Mouse (Mus musculus) hematopoietic stem cell, adult 5-6 weeks (primary cell): ENCODE results near the gene Fitm1. TPM values are rescaled to one million over a fixed set of nuclear protein-coding genes. Genes with fewer than 3 reads are reported as not detected.

ENCODE experiments used
- ATAC-seq, 2 experiments: fragments of 125-278 bp in 1 of 2; replicated peaks in 1 of 2; 2 replicates each; pipeline ENCODE4 v1.8.0; 2016 to 2017; ENCODE audit warnings: inconsistent platforms in 2 of 2, mild to moderate bottlenecking in 2 of 2, moderate number of reproducible peaks in 2 of 2, low read depth in 1 of 2, moderate TSS enrichment in 1 of 2; ENCODE audit not compliant: low FRiP score in 2 of 2, poor library complexity in 2 of 2, severe bottlenecking in 2 of 2, insufficient read depth in 1 of 2, low TSS enrichment in 1 of 2
- total RNA-seq: library from RNA; stranded (forward); fragments of 172-1452, 232-1000 nt; gene quantifications from 2 replicates; pipeline ENCODE4 v1.2.3, GENCODE M21; 2017

Gene Fitm1
- total RNA-seq, 1 experiment from 2014 or later, result not detected

GRCm38 (mm10) chr14:55613346-55613745, 37.9 kb downstream of the Fitm1 start:
- ATAC-seq, result no peak

- ATAC-seq, result no peak
Measured at GRCm38 (mm10) chr14:55614565-55615178, 39.3 kb downstream of the Fitm1 start.

- ATAC-seq, result no peak
Measured at GRCm38 (mm10) chr14:55615876-55616275, 40.5 kb downstream of the Fitm1 start.

GRCm38 (mm10) chr14:55616844-55617243, 41.4 kb downstream of the Fitm1 start:
- ATAC-seq, result no peak

GRCm38 (mm10) chr14:55617822-55618221, 42.4 kb downstream of the Fitm1 start, which contains the start of gene Rec8:
Rec8 (plus strand) TSS chr14:55618037.
- ATAC-seq, result peak; percentile 85 to 88

GRCm38 (mm10) chr14:55618486-55619195, 43.2 kb downstream of the Fitm1 start:
- ATAC-seq, result peak; percentile 49 to 63

Other genes with a start within 250 kb of the Fitm1 start
- gene Dhrs4, start 96.9 kb upstream of the Fitm1 start, total RNA-seq, result 68.5 and 99.2 TPM in 2 replicates
- gene Carmil3, start 85.0 kb upstream of the Fitm1 start, total RNA-seq, result 2.3 and 2.7 TPM in 2 replicates
- gene Cpne6, start 65.2 kb upstream of the Fitm1 start, total RNA-seq, result not detected in 2 replicates
- not detected in 2 replicates for gene Nrl, start 50.6 kb upstream of the Fitm1 start, total RNA-seq
- gene Pck2, start 35.4 kb upstream of the Fitm1 start, total RNA-seq, result 50.8 and 58.0 TPM in 2 replicates
- 47.6 and 53.3 TPM in 2 replicates for gene Dcaf11, start 15.6 kb upstream of the Fitm1 start, total RNA-seq
- 3.4 TPM in 1 of 2 replicates, not detected in the other for gene A730061H03Rik, start 15.2 kb upstream of the Fitm1 start, total RNA-seq
- 367 and 390 TPM in 2 replicates for gene Psme1, start 2.5 kb downstream of the Fitm1 start, total RNA-seq
- 8.5 and 8.9 TPM in 2 replicates for gene Emc9, start 9.7 kb downstream of the Fitm1 start, total RNA-seq
- gene Psme2, start 15.5 kb downstream of the Fitm1 start, total RNA-seq, result 189 and 244 TPM in 2 replicates
- gene Rnf31, start 16.1 kb downstream of the Fitm1 start, total RNA-seq, result 11.5 and 19.8 TPM in 2 replicates
- gene Irf9, start 28.0 kb downstream of the Fitm1 start, total RNA-seq, result 61.3 and 91.7 TPM in 2 replicates
- 15.4 and 17.9 TPM in 2 replicates for gene Rec8, start 42.4 kb downstream of the Fitm1 start, total RNA-seq
- 14.3 and 35.2 TPM in 2 replicates for gene Ipo4, start 60.3 kb downstream of the Fitm1 start, total RNA-seq
- 1.8 and 8.2 TPM in 2 replicates for gene Gm49378, start 62.3 kb downstream of the Fitm1 start, total RNA-seq
- 48.5 and 55.1 TPM in 2 replicates for gene Tm9sf1, start 68.2 kb downstream of the Fitm1 start, total RNA-seq
- gene Tssk4, start 74.6 kb downstream of the Fitm1 start, total RNA-seq, result 0.40 and 0.94 TPM in 2 replicates
- 29.1 and 31.1 TPM in 2 replicates for gene Mdp1, start 84.9 kb downstream of the Fitm1 start, total RNA-seq
- gene Gmpr2, start 96.3 kb downstream of the Fitm1 start, total RNA-seq, result 30.7 and 38.3 TPM in 2 replicates
- 209 and 317 TPM in 2 replicates for gene Nedd8, start 96.5 kb downstream of the Fitm1 start, total RNA-seq
- gene Tinf2, start 106.2 kb downstream of the Fitm1 start, total RNA-seq, result 27.3 and 34.1 TPM in 2 replicates
- 1.3 and 5.8 TPM in 2 replicates for gene Tgm1, start 138.3 kb downstream of the Fitm1 start, total RNA-seq
- gene Rabggta, start 146.6 kb downstream of the Fitm1 start, total RNA-seq, result 17.2 and 17.9 TPM in 2 replicates
- 25.3 TPM in 2 replicates for gene Dhrs1, start 170.1 kb downstream of the Fitm1 start, total RNA-seq
- gene Nop9, start 170.1 kb downstream of the Fitm1 start, total RNA-seq, result 16.6 and 20.9 TPM in 2 replicates
- gene Cideb, start 182.8 kb downstream of the Fitm1 start, total RNA-seq, result not detected in 2 replicates
- gene Ltb4r2, start 185.8 kb downstream of the Fitm1 start, total RNA-seq, result 0.60 and 0.63 TPM in 2 replicates
- 4.0 and 11.2 TPM in 2 replicates for gene Ltb4r1, start 190.3 kb downstream of the Fitm1 start, total RNA-seq
- gene Adcy4, start 208.5 kb downstream of the Fitm1 start, total RNA-seq, result 1.0 and 2.2 TPM in 2 replicates
- gene Ripk3, start 213.2 kb downstream of the Fitm1 start, total RNA-seq, result 23.8 and 47.9 TPM in 2 replicates
- gene Nfatc4, start 247.5 kb downstream of the Fitm1 start, total RNA-seq, result 0.31 and 0.35 TPM in 2 replicates